Mouse (Mus musculus): Measurements from ENCODE around the gene Fam3b.

DNA sequence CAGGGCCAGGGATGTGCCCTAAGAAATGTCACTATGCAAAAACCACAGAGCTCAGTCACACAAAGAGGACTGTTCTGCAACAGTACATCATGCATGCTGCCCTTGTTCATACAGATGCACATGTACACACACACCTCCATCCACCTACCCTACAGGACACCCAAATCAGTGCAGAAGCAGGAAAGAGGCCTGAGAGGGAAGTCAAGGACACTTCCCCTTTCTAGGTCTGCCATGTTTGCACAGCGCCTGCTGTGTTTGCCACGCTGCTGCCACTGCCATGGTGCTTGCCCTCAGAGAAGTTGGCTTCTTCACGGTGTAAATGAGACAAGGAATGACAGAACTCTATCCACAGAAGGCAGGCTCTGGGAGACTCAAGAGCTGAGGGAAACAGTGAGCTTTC, 10.8 kb downstream of the Fam3b start:
- TF ChIP-seq CTCF (IDR thresholded peaks at IDR 0.05; ENCODE audit: low read depth) = no peak
- TF ChIP-seq EP300 (IDR thresholded peaks at IDR 0.05; ENCODE audit: low read depth) = no peak

Measured in liver, postnatal 0 days (tissue).